In genomic region chr8:121732334-121732665, GRCm38 (mm10) we compare ENCODE assay signal across 15 mouse cellular contexts. TPM values are rescaled to one million over a fixed set of nuclear protein-coding genes. Genes with fewer than 3 reads are reported as not detected.
DNase-seq lines count a peak whose midpoint lies in the region; ATAC-seq and TF ChIP-seq lines count a peak whose summit lies in the region.
"Had no signal": no experiment of that assay in that cellular context is flagged by ENCODE, and none has a peak within 500 bp of the region (broad histone marks: within the 10 kb centered on the region; RNA-seq: fewer than 3 reads in every experiment).

No protein-coding gene starts in this region.

- peaks cover 28% of the 10 kb centered on the region for H3K4me1 ChIP-seq in forebrain, embryonic 16.5 days (replicated peaks; ENCODE audit: control insufficient read depth, insufficient read depth, low read length)
- peaks cover 27% of the 10 kb centered on the region for H3K4me1 ChIP-seq in midbrain, embryonic 10.5 days
- peaks cover 15% of the 10 kb centered on the region for H3K4me1 ChIP-seq in neural tube, embryonic 14.5 days (ENCODE audit: control insufficient read depth, insufficient read depth, low read length)
- H3K4me1 ChIP-seq in kidney, adult 2 months (ENCODE audit: control insufficient read depth, insufficient read depth, low read length): no peaks in the 10 kb centered on the region

- peaks cover 20% of the 10 kb centered on the region for H3K27me3 ChIP-seq in forebrain, embryonic 16.5 days (replicated peaks; ENCODE audit: control insufficient read depth, insufficient read depth, low read length)
- peaks cover 62% of the 10 kb centered on the region for H3K27me3 ChIP-seq in midbrain, embryonic 10.5 days (ENCODE audit: low read depth, poor library complexity, severe bottlenecking)
- peaks cover 4% of the 10 kb centered on the region for H3K27me3 ChIP-seq in neural tube, embryonic 14.5 days (ENCODE audit: control insufficient read depth, insufficient read depth, low read length)
- peaks cover 3% of the 10 kb centered on the region; the same call in 1 of the 2 replicates for H3K27me3 ChIP-seq in kidney, adult 2 months (replicated peaks; ENCODE audit: control insufficient read depth, insufficient read depth, low read length)

- TF ChIP-seq POLR2A in kidney, adult 2 months (IDR thresholded peaks at IDR 0.05; ENCODE audit: low read depth, low read length): no peak

- H3K27ac ChIP-seq in forebrain, embryonic 16.5 days (ENCODE audit: low read length): no peak overlapping the region
- H3K27ac ChIP-seq in midbrain, embryonic 10.5 days (replicated peaks): no peak overlapping the region
- H3K27ac ChIP-seq in neural tube, embryonic 14.5 days (ENCODE audit: low read depth, low read length): no peak overlapping the region
- H3K27ac ChIP-seq in kidney, adult 2 months (ENCODE audit: insufficient read depth, low read depth, low read length): no peak overlapping the region
- H3K27ac ChIP-seq: embryonic facial prominence, embryonic 15.5 days; lung, embryonic 15.5 days had no signal

- DNase-seq in cerebellum, postnatal 14 days: peak; percentile 58 to 61
- DNase-seq in cerebellum, postnatal 36 days: no peak
- no peak for DNase-seq in midbrain, embryonic 10.5 days (ENCODE audit: low spot score)
- DNase-seq in frontal cortex, postnatal 10 days (ENCODE audit: low spot score in 2 of 2): no peak
- DNase-seq in kidney, adult 2 months: no peak
- DNase-seq: adrenal gland, adult 8-10 months; heart, adult 11 months; heart, postnatal 14 days had no signal

- peak overlapping the region; percentile 77 for H3K4me3 ChIP-seq in forebrain, embryonic 16.5 days (replicated peaks; ENCODE audit: low read length)
- peak overlapping the region; percentile 66 for H3K4me3 ChIP-seq in midbrain, embryonic 10.5 days
- peak overlapping the region; percentile 47 for H3K4me3 ChIP-seq in neural tube, embryonic 14.5 days (ENCODE audit: low read depth, low read length)
- H3K4me3 ChIP-seq in kidney, adult 2 months (ENCODE audit: insufficient read depth, low read depth, low read length): no peak overlapping the region
- H3K4me3 ChIP-seq: lung, embryonic 15.5 days; megakaryocyte, embryonic 14.5 days had no signal

- no peaks in the 10 kb centered on the region for H3K9me3 ChIP-seq in forebrain, embryonic 16.5 days (ENCODE audit: control insufficient read depth, low read length)
- no peaks in the 10 kb centered on the region for H3K9me3 ChIP-seq in midbrain, embryonic 10.5 days (replicated peaks)
- no peaks in the 10 kb centered on the region for H3K9me3 ChIP-seq in neural tube, embryonic 14.5 days (ENCODE audit: control insufficient read depth, low read length)
- H3K9me3 ChIP-seq: lung, embryonic 15.5 days had no signal

- peak overlapping the region; percentile 78 for H3K9ac ChIP-seq in forebrain, embryonic 16.5 days (replicated peaks; ENCODE audit: low read depth, low read length)
- H3K9ac ChIP-seq in neural tube, embryonic 14.5 days (replicated peaks; ENCODE audit: low read depth, low read length): peak overlapping the region; percentile 70; the same call in 1 of the 2 replicates
- H3K9ac ChIP-seq: embryonic facial prominence, embryonic 15.5 days; lung, embryonic 15.5 days had no signal

- 48% methylated on average over 4 of the region's 4 CpGs for WGBS in forebrain, embryonic 16.5 days
- 58% methylated on average over 4 of the region's 4 CpGs for WGBS in midbrain, embryonic 10.5 days
- 46% methylated on average over 4 of the region's 4 CpGs for WGBS in neural tube, embryonic 14.5 days
- WGBS in kidney, adult 2 months: 55% methylated on average over 4 of the region's 4 CpGs

- H3K4me2 ChIP-seq in forebrain, embryonic 16.5 days (ENCODE audit: low read length): peak overlapping the region; percentile 92
- peak overlapping the region; percentile 86 for H3K4me2 ChIP-seq in neural tube, embryonic 14.5 days (ENCODE audit: low read depth, low read length)
- H3K4me2 ChIP-seq: lung, embryonic 15.5 days had no signal

- no peak for ATAC-seq in forebrain, embryonic 16.5 days
- ATAC-seq in neural tube, embryonic 14.5 days (ENCODE audit: low read depth): no peak
- no peak for ATAC-seq in erythroid progenitor cell, adult 5-6 weeks (replicated peaks; ENCODE audit: low FRiP score, poor library complexity, severe bottlenecking)

- no peak for TF ChIP-seq CTCF in kidney, adult 2 months (conservative IDR thresholded peaks at IDR 0.05; ENCODE audit: insufficient read depth, insufficient read length, low read depth, low read length)

- no peaks in the 10 kb centered on the region for H3K36me3 ChIP-seq in forebrain, embryonic 16.5 days (ENCODE audit: control insufficient read depth, insufficient read depth)
- H3K36me3 ChIP-seq in midbrain, embryonic 10.5 days: no peaks in the 10 kb centered on the region
- no peaks in the 10 kb centered on the region for H3K36me3 ChIP-seq in neural tube, embryonic 14.5 days (ENCODE audit: control insufficient read depth, insufficient read depth, low read length)
- H3K36me3 ChIP-seq in kidney, adult 2 months (ENCODE audit: control insufficient read depth, insufficient read depth, low read length): no peaks in the 10 kb centered on the region
- H3K36me3 ChIP-seq: embryonic facial prominence, embryonic 15.5 days; lung, embryonic 15.5 days had no signal

RNA-seq across cellular contexts. Expression of gene Jph3, which starts 2.9 kb away (rescaled TPM):
- polyA plus RNA-seq in forebrain, embryonic 16.5 days (2015; fragmentation: Nextera tagmentation; extraction: Ambion mirVana): 93.4 and 95.3 TPM in 2 replicates
- 11.9 and 18.7 TPM in 2 replicates for polyA plus RNA-seq in midbrain, embryonic 10.5 days (2016; fragmentation: Nextera tagmentation; extraction: Ambion mirVana)
- 84.2 and 89.0 TPM in 2 replicates for polyA plus RNA-seq in neural tube, embryonic 14.5 days (2014; fragmentation: Nextera tagmentation; extraction: Ambion mirVana)
- total RNA-seq in erythroid progenitor cell, adult 5-6 weeks (2015; ENCODE audit: low replicate concordance): not detected in 2 replicates
- not detected in 2 replicates for total RNA-seq in erythroid progenitor cell, adult 5-6 weeks (2017; ENCODE audit: low replicate concordance)
- polyA plus RNA-seq in kidney, adult 2 months (2012; rRNA removed): 0.07 and 0.20 TPM in 2 replicates
- total RNA-seq: heart, postnatal 14 days; liver, adult 2 months had no signal
- polyA plus RNA-seq: liver, adult 2 months had no signal

Comparison
In these comparisons a context has a peak if more than half of its experiments do, and no peak if none do; other contexts are left out.
1. DNase-seq: peak in cerebellum, postnatal 14 days (2 of 2); none in cerebellum, postnatal 36 days (0 of 2), midbrain, embryonic 10.5 days (single experiment), frontal cortex, postnatal 10 days (0 of 2) and kidney, adult 2 months (single experiment).
2. RNA of gene Jph3, which starts 2.9 kb away (polyA plus RNA-seq): 93.4 to 95.3 TPM in forebrain, embryonic 16.5 days, 84.2 to 89.0 TPM in neural tube, embryonic 14.5 days and 11.9 to 18.7 TPM in midbrain, embryonic 10.5 days; 0.07 to 0.20 TPM in kidney, adult 2 months; every median in the first group is over 10 times any median in the second.